Mouse (Mus musculus) intestine, embryonic 15.5 days (tissue): ENCODE measurements around the gene 4930404N11Rik. TPM values are rescaled to one million over a fixed set of nuclear protein-coding genes. Genes with fewer than 3 reads are reported as not detected.

ENCODE experiments used
- polyA plus RNA-seq: library from polyadenylated mRNA; unstranded; fragments of >200 nt; fragmentation: Nextera tagmentation; extraction: Ambion mirVana; gene quantifications from 2 replicates; pipeline ENCODE4 v1.2.1, GENCODE M21; 2015

4930404N11Rik gene
- polyA plus RNA-seq, 1 experiment from 2014 or later: 1.0 TPM

Other genes starting within 250 kb of the 4930404N11Rik start
- 52.5 and 53.0 TPM in 2 replicates for gene Zbtb7a, start 230.6 kb downstream of the 4930404N11Rik start, polyA plus RNA-seq
- gene Pias4, start 197.9 kb downstream of the 4930404N11Rik start, polyA plus RNA-seq: 47.2 and 58.4 TPM in 2 replicates
- gene Eef2, start 189.2 kb downstream of the 4930404N11Rik start, polyA plus RNA-seq: 515 and 540 TPM in 2 replicates
- 56.6 and 62.7 TPM in 2 replicates for gene Dapk3, start 182.8 kb downstream of the 4930404N11Rik start, polyA plus RNA-seq
- 0.13 and 0.15 TPM in 2 replicates for gene 4930442H23Rik, start 182.0 kb downstream of the 4930404N11Rik start, polyA plus RNA-seq
- 0.14 TPM in 1 of 2 replicates, not detected in the other for gene Nmrk2, start 163.8 kb downstream of the 4930404N11Rik start, polyA plus RNA-seq
- 1.7 TPM in 2 replicates for gene Atcay, start 135.0 kb downstream of the 4930404N11Rik start, polyA plus RNA-seq
- gene Zfr2, start 132.7 kb downstream of the 4930404N11Rik start, polyA plus RNA-seq: 7.9 and 9.2 TPM in 2 replicates
- 2.2 and 2.4 TPM in 2 replicates for gene Matk, start 112.9 kb downstream of the 4930404N11Rik start, polyA plus RNA-seq
- gene Mrpl54, start 98.9 kb downstream of the 4930404N11Rik start, polyA plus RNA-seq: 242 and 245 TPM in 2 replicates
- 55.1 and 69.2 TPM in 2 replicates for gene Apba3, start 98.9 kb downstream of the 4930404N11Rik start, polyA plus RNA-seq
- gene Tjp3, start 74.2 kb downstream of the 4930404N11Rik start, polyA plus RNA-seq: 47.0 and 53.3 TPM in 2 replicates
- gene Pip5k1c, start 72.9 kb downstream of the 4930404N11Rik start, polyA plus RNA-seq: 41.2 and 42.7 TPM in 2 replicates
- 38.7 and 39.5 TPM in 2 replicates for gene Cactin, start 44.7 kb downstream of the 4930404N11Rik start, polyA plus RNA-seq
- 21.3 and 21.7 TPM in 2 replicates for gene Tbxa2r, start 37.1 kb downstream of the 4930404N11Rik start, polyA plus RNA-seq
- gene Gipc3, start 22.6 kb downstream of the 4930404N11Rik start, polyA plus RNA-seq: 0.06 TPM in 1 of 2 replicates, not detected in the other
- gene Hmg20b, start 15.3 kb downstream of the 4930404N11Rik start, polyA plus RNA-seq: 71.2 and 71.7 TPM in 2 replicates
- 19.9 and 23.8 TPM in 2 replicates for gene Mfsd12, start 8.3 kb downstream of the 4930404N11Rik start, polyA plus RNA-seq
- gene Fzr1, start 12.7 kb upstream of the 4930404N11Rik start, polyA plus RNA-seq: 83.2 and 85.7 TPM in 2 replicates
- gene Dohh, start 18.6 kb upstream of the 4930404N11Rik start, polyA plus RNA-seq: 89.2 and 100 TPM in 2 replicates
- gene Gm48551, start 18.6 kb upstream of the 4930404N11Rik start, polyA plus RNA-seq: 2.8 and 3.6 TPM in 2 replicates
- gene Gm48552, start 23.2 kb upstream of the 4930404N11Rik start, polyA plus RNA-seq: 1.4 TPM in 1 of 2 replicates, not detected in the other
- gene Smim24, start 27.2 kb upstream of the 4930404N11Rik start, polyA plus RNA-seq: 235 and 288 TPM in 2 replicates
- 52.8 and 56.0 TPM in 2 replicates for gene Nfic, start 89.8 kb upstream of the 4930404N11Rik start, polyA plus RNA-seq
- 1.7 TPM in 2 replicates for gene Celf5, start 116.9 kb upstream of the 4930404N11Rik start, polyA plus RNA-seq
- gene Ncln, start 130.6 kb upstream of the 4930404N11Rik start, polyA plus RNA-seq: 98.5 and 118 TPM in 2 replicates
- 1.0 and 1.1 TPM in 2 replicates for gene S1pr4, start 134.3 kb upstream of the 4930404N11Rik start, polyA plus RNA-seq
- gene Gna15, start 158.4 kb upstream of the 4930404N11Rik start, polyA plus RNA-seq: 0.92 and 0.97 TPM in 2 replicates
- 245 and 269 TPM in 2 replicates for gene Gna11, start 179.4 kb upstream of the 4930404N11Rik start, polyA plus RNA-seq
- 743 and 808 TPM in 2 replicates for gene Aes, start 193.7 kb upstream of the 4930404N11Rik start, polyA plus RNA-seq
- 14.5 and 17.8 TPM in 2 replicates for gene Tle2, start 208.7 kb upstream of the 4930404N11Rik start, polyA plus RNA-seq
- 19.9 and 26.0 TPM in 2 replicates for gene Tle6, start 235.3 kb upstream of the 4930404N11Rik start, polyA plus RNA-seq
- gene BC025920, start 240.5 kb upstream of the 4930404N11Rik start, polyA plus RNA-seq: 0.85 and 1.00 TPM in 2 replicates